Mouse (Mus musculus) heart, adult 2 months (tissue): ENCODE measurements at regions not wholly inside any gene's neighbourhood (a gene's known extent, or its start where the extent isn't known, plus 50 kb on each side); places are given as distances from the start of the nearest gene placed in this dataset.

ENCODE experiments used
- CTCF ChIP-seq: fragments of 200-600 bp; IDR thresholded peaks from 2 replicates; pipeline ENCODE4 v1.8.1; 2022; ENCODE audit warnings: antibody characterized with exemption, mild to moderate bottlenecking, moderate library complexity
- POLR2A ChIP-seq: fragments of 200-500 bp; IDR thresholded peaks from 2 replicates; pipeline ENCODE4 v1.6.1; 2011; ENCODE audit warnings: mild to moderate bottlenecking, low read depth, low read length, control low read depth; ENCODE audit not compliant: insufficient read depth

DNA sequence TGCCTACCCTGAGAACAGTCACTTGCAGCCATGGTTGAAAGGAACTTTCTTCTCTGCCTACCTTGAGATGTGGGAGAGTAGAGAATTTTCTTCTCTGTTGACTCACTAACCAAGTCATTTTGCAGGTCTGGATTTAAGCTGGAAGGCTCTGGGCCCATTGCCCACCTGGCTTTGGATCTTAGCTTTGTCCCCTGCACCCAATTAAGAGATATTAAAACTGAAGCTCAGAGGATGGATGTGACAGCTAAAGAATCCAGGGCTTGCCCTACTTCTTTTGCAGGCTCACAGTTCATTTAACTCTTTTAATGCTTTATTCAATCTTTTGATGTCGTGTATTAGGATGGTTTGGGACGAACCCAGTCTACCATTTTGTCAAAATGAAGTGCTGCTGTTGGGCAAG, 58.8 kb upstream of the Gnao1 start:
- no peak for TF ChIP-seq CTCF
- no peak for TF ChIP-seq POLR2A
